Mouse (Mus musculus) adrenal gland, adult (tissue): ENCODE data around the gene Zfp384.
A peak's percentile ranks its signal among the peaks of the same experiment; 100 is the strongest.
"Not testable (repeated sequence)": the region's sequence is repeated elsewhere in the genome, so short reads cannot be mapped to it uniquely, and the experiment has no call there.

Source experiments
- DNase-seq, 2 experiments: peaks; one replicate each; pipeline ENCODE4 v3.0.0; 2022 to 2023; ENCODE audit warnings: low spot score in 1 of 2; ENCODE audit not compliant: inconsistent age in 2 of 2

The Zfp384 gene

DNA sequence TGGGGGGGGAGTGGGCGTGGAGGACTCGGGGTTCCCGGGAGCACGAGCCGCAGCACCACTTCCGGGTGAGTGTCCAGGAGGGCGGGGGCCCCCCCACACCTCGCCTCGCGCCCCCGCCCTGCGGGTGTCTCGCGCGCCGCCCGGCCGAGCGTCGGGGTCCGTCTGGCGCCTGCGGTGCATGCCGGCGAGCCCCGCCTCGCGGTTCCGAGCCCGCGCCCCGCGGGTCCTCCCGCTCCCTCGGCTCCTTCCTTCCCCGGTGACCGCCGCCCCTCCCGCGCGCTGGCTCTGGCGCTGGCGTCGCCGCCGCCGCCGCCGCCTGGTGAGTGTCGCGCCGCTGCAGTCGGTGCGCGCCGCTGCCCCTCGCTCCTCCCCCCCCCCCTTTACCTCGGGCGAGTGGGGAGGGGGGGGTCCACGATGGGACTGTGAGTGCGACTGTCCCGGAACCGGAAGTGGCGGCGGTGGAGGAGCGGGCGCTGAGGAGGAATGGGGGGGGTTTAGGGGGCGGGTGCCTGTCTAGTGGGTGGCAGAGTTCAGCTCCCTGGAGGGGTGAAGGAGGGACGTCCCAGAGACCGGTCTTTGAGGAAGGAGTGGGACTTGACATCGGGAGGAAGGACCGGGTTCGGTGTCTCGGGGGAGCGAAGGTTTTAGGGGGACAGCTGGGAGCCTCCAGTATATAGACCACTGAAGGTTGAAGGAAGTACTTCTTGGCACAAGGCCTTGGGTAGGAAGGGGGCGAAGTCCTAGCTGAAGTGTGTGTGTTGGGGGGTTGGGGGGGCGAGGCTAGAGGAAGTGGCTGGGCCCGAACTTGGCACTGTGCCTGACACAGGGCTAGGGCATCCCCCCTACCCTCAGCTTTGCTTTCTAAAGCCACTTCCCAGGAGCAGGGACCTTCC, 482 bp downstream of the Zfp384 start:
- DNase-seq, result peak; percentile 89 to 93

DNA sequence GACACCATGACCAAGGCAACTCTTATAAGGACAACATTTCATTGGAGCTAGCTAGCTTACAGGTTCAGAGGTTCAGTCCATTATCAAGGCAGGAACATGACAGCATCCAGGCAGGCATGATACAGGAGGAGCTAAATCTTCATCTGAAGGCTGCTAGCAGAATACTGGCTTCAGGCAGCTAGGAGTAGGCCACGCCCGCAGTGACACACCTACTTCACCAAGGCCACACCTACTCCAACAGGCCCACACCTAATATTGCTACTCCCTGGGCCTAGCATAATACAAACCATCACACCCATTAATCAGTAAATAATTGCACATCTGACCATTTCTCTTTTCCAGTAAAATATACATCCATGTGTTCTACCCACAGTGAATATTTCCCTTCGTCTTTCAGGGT, 8.7 kb downstream of the Zfp384 start:
- peak in 1 of 2 experiments; percentile 26 for DNase-seq

DNA sequence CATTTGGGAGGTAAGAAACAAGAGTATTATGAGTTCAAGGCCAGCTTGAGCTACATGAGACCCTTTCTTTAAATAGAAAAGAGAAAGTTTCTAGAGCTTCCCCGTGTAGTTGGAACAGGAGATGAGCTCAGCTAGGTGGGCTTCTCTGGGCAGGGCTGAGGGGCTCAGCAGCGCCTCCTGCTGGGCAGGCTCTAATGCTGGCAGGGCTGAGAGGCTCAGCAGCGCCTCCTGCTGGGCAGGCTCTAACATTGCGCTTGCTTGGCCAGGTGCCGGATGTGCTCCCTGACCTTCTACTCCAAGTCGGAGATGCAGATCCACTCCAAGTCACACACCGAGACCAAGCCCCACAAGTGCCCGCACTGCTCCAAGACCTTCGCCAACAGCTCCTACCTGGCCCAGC, 21.6 kb downstream of the Zfp384 start:
- DNase-seq, result peak; percentile 48 to 78

DNA sequence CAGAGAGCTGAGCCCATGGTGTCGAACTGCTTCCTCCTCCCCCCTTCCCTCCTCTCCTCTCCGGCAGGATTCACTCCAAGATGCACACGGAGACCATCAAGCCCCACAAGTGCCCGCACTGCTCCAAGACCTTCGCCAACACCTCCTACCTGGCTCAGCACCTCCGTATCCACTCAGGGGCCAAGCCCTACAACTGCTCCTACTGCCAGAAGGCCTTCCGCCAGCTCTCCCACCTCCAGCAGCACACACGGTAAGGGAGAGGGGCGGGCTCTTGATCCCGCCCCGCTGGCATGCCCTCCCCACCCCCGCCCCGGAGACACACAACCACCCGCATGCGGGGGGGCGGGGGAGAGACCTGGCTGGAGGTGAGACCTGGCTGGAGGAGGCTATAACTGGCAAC, 22.7 kb downstream of the Zfp384 start:
- DNase-seq, result no peak

DNA sequence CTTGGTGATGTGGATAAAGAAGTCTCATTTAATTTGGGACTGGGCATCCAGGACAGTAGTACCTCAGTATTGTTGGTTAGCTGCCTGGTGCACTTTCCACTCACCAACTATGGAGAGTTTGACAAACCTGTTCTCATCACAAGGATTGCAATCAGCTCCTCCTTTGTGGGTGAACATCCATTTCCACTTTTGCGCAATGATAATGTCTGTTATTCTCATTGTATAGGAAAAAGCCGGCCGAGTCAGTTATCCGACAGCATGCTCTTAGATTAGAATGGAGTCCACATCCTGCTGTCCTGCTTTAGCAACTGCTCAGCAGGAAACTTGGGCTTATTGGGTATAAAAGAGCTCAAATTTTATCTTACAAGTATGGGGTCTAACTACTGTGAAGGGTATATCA, 29.7 kb downstream of the Zfp384 start:
- DNase-seq, result no peak

DNA sequence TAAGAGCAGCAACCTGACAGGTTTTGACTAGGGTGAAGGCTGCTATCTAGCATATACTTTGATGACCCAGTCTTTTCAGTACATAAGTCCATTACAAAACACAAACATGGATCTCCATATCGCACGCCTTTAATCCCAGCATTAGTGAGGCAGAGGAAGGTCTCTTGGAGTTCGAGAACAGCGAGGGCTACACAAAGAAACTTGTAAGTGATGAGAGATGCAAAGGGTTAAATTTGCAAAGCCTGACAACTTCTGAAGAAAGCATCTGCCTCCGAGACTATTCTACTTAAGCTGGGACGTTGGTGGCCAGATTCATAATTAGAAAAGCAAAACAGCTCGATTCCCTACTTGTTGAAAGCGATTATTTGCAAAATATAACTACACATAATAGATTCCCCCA, 30.2 kb downstream of the Zfp384 start:
- no peak for DNase-seq

DNA sequence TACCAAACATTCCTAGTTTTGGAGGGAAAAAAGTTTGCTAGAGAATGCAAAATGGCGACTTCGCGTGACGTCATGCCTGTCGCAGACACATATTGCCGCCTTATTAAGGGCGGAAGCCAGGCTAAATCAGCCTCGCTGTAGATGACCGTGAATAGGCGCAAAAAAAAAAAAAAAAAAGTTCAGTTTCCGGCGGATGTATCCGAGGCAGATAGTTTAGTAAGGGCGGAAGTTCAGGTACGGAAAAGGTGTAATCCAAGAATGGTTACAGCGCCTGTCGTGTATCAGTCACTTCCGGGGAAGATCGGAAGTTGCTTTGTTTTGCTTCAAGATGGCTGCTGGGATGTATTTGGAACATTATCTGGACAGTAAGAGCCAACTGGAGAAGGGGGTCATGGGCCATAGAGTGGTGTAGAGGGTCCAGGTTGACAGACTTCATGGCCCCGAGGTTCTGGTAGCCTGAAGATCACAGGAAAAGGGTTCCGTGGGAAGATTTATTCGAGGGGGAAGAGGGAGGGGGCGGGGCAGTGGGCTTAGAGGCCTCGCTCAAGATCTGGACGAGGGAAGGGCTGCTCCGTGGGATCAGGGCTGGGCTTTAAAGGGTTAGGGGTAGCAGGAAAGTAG, 30.7 kb downstream of the Zfp384 start, which contains the start of gene Ing4:
Gene Ing4 (plus strand): TSS at position 228 of the 621 bp plus-strand sequence.
- peak; percentile 92 to 96 for DNase-seq

DNA sequence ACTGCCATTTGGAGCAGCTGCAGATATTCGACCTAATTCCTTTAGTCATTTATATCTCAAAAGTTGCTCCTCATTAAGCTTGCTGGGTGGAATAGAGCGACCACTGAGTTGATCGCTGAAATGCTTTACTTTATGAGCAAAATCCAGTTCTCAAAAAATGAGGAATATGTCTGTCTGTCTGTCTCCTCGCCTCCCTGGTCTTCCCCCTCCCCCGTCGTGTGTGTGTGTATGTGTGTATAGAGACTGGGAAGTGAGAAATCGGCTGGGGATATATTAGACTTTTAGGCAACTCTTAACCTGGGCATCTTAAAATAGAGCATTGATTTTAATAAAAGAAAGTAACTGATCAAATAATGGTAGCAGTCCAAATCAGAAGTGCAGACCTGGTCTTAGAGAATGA, 31.3 kb downstream of the Zfp384 start:
- DNase-seq, result peak in 1 of 2 experiments; percentile 46

DNA sequence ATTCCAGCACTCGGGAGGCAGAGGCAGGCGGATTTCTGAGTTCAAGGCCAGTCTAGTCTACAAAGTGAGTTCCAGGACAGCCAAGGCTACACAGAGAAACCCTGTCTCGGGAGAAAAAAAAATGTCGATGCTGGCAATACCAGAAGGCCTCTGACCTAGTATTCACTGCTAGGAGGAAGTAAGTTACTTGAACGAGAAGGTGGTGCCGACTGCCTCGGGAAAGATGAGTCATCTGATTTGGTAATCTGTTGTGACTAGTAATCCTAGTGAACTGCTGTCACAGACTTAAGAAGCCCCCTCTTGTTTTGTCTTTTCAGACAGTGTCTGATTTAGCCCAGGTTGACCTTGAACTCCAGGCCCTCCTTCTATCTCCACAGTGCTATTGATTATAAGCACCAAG, 32.1 kb downstream of the Zfp384 start:
- DNase-seq, result peak in 1 of 2 experiments; percentile 65

DNA sequence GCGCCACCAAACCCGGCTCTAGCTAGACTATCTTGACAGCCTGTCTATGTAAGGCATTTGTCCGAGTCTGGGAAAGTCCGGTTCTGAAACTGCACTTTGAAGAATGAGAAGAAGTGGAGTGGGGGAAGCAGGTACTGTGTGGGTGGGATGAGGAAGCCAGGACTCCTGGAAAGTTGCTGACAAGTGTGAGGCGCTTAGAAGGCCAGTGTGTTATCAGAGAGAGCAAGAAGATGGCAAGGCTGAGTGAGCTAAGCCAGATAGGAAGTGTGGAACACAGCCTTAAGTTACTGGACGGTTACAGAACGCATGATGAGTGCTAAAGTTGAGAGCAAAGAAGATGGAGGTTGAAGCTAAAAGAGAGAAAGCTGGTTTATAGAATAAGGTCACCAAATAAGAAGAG, 33.1 kb downstream of the Zfp384 start:
- DNase-seq, result no peak

DNA sequence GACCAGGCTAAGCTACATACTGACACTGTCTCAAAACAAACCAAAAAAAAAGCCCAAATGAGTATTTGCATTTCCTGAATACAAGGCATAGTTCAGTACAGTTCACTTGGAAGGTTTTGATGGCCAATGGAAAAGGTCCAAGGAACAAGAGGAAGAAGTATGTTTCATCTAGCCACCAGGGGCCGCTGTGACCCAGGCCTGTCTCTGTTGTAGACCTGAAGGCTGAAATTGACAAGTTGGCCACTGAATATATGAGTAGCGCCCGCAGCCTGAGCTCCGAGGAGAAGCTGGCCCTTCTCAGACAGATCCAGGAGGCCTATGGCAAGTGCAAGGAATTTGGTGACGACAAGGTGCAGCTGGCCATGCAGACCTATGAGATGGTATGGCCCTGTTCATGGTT, 37.7 kb downstream of the Zfp384 start:
- peak; percentile 80 to 91 for DNase-seq

DNA sequence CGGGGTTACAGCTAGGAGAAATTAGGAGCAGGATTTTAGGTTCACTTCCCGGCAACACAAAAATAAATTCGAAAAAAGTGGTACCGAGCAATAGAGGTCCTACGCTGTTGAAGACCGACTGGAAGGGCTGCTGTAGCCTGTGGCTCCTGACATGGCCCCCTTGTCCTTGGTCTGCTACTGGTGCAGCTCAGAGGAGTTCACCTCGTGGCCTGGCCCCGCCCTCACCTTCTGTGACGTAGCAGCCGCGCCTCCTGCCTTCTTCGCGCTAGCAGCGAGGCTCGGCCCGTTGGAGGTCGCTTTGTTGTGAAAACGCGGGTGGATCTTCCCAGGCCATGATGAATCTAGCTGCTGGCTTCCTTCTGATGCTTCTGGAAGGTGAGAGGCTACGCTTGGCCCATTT, 40.7 kb downstream of the Zfp384 start, which contains the start of gene Acrbp:
Gene Acrbp (plus strand): TSS at position 12 of the 400 bp plus-strand sequence.
- DNase-seq, result no peak

DNA sequence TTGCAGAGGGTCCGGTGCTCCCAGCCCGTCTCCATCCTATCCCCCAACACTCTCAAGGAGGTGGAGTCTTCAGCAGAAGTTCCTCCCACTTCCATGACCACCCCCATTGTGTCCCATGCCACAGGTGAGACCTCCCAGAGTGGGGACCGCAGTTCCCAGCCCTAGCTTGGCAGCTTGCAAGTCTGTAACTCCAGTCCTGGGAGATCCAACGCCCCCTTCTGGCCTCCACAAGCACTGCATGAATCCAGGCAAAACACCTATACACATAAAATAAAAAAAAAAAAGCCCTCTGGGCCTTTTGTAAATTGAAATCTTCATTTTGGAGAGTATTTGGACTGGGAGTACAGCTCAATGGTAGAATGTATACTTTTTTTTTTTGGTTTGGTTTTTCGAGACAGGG, 42.3 kb downstream of the Zfp384 start:
- DNase-seq, result no peak

DNA sequence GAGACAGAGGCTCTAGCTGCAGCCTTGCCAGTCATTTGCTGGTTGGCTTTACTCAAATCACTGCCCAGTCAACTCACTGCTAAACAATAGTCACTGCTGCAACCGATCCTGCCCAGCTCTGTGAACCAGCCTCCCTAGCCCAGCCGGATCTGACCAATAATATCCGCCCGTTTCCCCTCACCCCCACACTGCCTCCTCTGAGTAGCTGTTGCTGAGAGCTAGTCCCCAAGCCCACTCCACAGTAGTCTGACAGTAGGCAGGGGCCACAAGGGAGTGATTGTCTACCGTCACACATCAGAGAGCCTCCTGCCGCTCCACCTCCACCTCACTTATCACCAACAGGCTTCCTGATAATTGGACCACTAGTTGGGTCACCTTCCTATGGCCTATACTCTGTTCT, 52.5 kb downstream of the Zfp384 start:
- DNase-seq, result no peak

DNA sequence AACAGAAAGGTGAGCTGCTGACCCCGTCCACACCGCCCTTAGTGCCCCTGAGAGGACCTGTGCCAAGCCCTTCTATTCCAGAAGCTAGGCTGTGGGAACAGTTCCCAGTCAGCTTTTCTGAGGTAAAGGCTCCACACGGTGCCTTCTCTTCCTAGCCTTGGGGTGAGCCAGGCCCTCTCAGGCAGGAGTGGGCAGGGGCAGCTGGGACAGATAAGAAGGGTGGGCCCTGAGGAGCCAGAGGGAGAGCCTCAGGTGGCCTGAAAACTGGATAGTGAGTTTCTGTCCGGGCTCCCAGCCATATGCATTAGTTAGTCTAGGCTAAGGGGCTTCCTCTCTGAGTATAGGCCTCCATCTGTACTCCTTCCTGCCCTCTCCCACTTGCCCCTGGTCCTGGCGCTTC, 53.6 kb downstream of the Zfp384 start:
- no peak for DNase-seq

DNA sequence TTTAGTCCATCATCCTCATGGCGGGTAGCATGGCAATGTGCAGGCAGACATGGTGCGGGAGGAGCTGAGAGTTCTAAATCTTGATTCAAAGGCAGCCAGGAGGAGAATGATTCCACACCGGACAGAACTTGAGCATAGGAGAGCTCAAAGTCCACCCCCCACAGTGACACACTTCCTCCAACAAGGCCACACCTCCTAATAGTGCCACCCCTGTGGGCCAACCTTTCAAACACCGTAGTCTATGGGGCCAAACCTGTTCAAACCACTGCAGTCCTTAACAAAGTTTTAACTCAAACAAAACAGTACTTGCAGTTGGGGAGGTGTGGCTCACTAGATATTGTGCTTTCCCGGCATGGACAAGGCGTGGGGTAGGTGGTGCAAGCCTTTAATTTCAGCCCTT, 55.0 kb downstream of the Zfp384 start:
- DNase-seq, result no peak

DNA sequence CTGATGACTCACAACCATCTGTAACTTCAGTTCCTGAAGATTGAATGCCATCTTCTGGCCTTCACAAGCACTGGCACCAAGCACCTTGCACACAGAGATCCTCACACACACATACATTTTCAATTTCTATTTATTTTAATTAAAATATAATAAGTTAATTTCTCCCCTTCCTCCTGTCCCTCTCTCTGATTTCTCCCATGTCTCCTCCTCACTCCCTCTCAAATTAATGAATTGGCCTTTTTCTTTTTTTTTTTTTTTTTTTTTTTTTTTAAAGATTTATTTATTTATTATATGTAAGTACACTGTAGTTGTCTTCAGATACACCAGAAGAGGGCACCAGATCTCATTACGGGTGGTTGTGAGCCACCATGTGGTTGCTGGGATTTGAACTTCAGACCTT, 56.3 kb downstream of the Zfp384 start:
- DNase-seq, result not testable (repeated sequence)

DNA sequence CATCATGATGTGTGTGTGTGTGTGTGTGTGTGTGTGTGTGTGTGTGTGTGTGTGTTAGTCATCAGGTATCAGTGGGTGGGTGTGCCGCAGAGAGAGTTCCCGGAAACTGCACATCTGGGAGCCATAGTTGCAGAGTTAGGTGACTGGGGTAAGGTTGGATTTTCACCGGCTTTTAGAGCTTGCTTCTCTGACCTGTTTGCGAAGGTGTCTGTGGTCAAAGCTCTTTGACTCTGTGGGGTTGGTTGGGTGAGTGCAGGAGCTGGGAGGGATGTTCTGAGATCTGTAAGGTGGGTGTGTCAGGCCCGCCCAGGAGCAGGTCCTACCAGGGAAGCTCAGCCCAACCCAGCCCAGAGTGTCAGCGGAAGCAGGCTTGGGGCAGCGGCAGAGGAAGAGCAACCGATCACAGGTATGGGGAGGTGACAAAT, 58.6 kb downstream of the Zfp384 start, which contains the start of gene Lpar5:
Gene Lpar5 (plus strand): TSS at position 350 of the 425 bp plus-strand sequence.
- no peak for DNase-seq

DNA sequence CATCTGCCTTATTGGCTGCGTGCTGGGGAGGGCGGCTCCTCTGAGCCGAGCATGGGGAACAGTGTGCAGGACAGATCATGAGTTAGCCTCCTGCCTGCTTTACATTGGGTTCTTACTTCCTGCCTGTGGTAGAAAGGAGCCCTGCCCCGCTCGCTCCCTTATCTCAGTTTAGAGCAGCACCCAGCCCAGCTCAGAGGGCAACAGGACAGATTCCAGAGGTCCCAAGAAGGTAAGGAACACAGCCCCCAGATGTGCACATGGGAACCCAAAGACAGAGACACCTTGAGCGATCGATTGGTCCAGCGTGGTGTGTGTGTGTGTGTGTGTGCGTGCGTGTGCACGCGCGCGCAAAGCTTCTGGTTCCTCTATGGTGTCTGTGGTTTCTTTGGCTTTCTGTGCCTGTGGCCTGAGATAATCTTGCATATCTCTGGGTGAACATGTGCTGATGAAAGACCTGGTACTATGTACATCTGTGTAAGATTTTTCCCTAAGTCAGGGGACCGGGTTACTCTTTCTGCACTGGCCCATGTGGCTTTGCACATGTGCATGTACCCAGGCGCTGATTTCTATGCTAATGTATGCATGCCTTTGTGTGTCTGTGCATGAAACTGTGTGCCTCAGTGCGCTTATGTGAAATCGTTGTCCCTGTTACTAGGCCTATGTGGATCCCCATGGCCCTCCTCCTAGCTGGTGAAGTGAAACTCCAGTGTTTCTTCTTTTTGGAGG, 62.4 kb downstream of the Zfp384 start:
- DNase-seq, result no peak

DNA sequence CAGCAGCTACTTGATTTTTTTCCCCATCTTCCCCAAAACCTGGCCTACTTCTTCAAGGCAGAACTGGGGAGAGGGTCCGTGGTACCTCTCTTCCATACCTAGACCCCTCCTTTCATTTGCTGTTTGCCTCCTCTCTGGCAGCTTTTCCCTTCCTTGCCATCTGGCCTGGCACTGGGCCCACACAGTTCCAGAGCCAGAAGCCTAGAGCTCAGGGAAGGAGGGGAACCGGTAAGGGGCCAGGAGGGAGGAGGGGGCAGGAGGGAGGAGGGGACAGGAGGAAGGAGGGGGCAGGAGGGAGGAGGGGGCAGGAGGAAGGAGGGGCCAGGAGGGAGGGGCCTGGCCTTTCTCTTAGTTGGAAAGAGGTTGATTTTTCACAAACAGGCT, 62.9 kb downstream of the Zfp384 start:
- peak in 1 of 2 experiments; percentile 64 for DNase-seq

DNA sequence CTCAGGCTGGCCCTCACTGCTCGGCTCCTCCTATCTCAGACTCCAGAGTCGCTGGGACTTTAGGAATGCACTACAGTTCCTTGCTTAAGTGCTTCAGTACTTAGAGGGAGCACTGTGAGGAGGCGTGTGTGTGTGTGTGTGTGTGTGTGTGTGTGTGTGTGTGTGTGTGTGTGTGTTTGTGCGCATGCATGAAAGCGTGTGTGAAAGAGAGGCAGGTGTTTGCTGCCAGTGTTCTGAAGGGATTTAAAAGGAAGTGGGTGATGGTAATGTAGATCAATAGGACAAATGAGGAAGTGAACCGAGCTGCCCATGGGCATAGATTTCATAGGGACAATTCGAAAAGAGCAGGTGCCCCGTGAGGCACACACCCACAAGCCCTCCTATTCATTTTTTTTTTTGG, 64.9 kb downstream of the Zfp384 start:
- no peak for DNase-seq

DNA sequence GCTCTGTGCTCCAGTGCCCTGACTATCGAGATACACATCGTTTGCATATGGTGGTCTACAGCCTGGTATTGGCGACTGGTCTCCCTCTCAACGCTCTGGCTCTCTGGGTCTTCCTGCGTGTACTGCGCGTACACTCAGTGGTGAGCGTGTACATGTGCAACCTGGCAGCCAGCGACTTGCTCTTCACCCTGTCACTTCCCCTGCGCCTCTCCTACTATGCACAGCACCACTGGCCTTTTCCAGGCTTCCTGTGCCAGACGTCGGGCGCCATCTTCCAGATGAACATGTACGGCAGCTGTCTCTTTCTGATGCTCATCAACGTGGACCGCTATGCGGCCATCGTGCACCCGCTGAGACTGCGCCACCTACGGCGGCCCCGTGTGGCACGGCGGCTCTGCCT, 72.4 kb downstream of the Zfp384 start:
- no peak for DNase-seq
